Mouse (Mus musculus) olfactory bulb, adult 2 months (tissue): ENCODE results near the gene Drg1.

Experiments
- CTCF ChIP-seq: fragments of 200-500 bp; IDR thresholded peaks from 2 replicates; pipeline ENCODE4 v1.5.1; 2012; ENCODE audit warnings: low read depth, mild to moderate bottlenecking, low read length, moderate library complexity; ENCODE audit not compliant: insufficient read depth
- POLR2A ChIP-seq: fragments of 200-500 bp; IDR thresholded peaks from 2 replicates; pipeline ENCODE4 v1.6.1; 2012; ENCODE audit warnings: mild to moderate bottlenecking, low read depth, low read length, moderate library complexity; ENCODE audit not compliant: insufficient read depth

GRCm38 (mm10) chr11:3212526-3212925, 53.7 kb downstream of the Drg1 start:
- no peak for TF ChIP-seq CTCF
- no peak for TF ChIP-seq POLR2A
